Mouse (Mus musculus) forebrain, embryonic 11.5 days (tissue): ENCODE results near the gene Naa35. TPM values are rescaled to one million over a fixed set of nuclear protein-coding genes. Genes with fewer than 3 reads are reported as not detected.

ENCODE experiments used
- ATAC-seq: fragments of 200-750 bp; cut with Nextera tagmentation; replicated peaks from 2 replicates; pipeline ENCODE4 v1.8.0; 2017; ENCODE audit warnings: moderate TSS enrichment; ENCODE audit not compliant: low FRiP score
- DNase-seq: peaks from one replicate; pipeline ENCODE4 v3.0.0-alpha.2; 2017; ENCODE audit warnings: low spot score
- H3K27ac ChIP-seq: fragments of 300-500 bp; sonication (generic); 2 replicates; pipeline ENCODE4 v1.5.1; 2014; ENCODE audit warnings: low read depth, low read length
- H3K27me3 ChIP-seq: fragments of 300-500 bp; sonication (generic); 2 replicates; pipeline ENCODE4 v1.6.1; 2014; ENCODE audit warnings: mild to moderate bottlenecking, low read length, mixed read lengths; ENCODE audit not compliant: control insufficient read depth, insufficient read depth
- H3K36me3 ChIP-seq: fragments of 300-500 bp; sonication (generic); 2 replicates; pipeline ENCODE4 v1.6.1; 2014; ENCODE audit warnings: mild to moderate bottlenecking, low read length, moderate library complexity, mixed read lengths; ENCODE audit not compliant: control insufficient read depth, insufficient read depth
- H3K4me1 ChIP-seq: fragments of 300-500 bp; sonication (generic); replicated peaks from 2 replicates; pipeline ENCODE4 v1.6.1; 2014; ENCODE audit warnings: low read length, mixed read lengths; ENCODE audit not compliant: control insufficient read depth, insufficient read depth
- H3K4me2 ChIP-seq: fragments of 300-500 bp; sonication (generic); 2 replicates; pipeline ENCODE4 v1.6.1; 2014; ENCODE audit warnings: low read depth, mild to moderate bottlenecking, low read length, moderate library complexity, mixed read lengths; ENCODE audit not compliant: severe bottlenecking
- H3K4me3 ChIP-seq: fragments of 300-500 bp; sonication (generic); 2 replicates; pipeline ENCODE4 v1.5.1; 2014; ENCODE audit warnings: low read depth, low read length
- H3K9ac ChIP-seq: fragments of 300-500 bp; sonication (generic); 2 replicates; pipeline ENCODE4 v1.6.1; 2014; ENCODE audit warnings: low read length
- H3K9me3 ChIP-seq: fragments of 300-500 bp; sonication (generic); 2 replicates; pipeline ENCODE4 v1.6.1; 2016; ENCODE audit warnings: low read length, mixed read lengths; ENCODE audit not compliant: control insufficient read depth
- WGBS: fragments of 180-500 bp; shearing (Covaris S2); extraction: QIAGEN DNeasy Blood & Tissue Kit; methylation state at CpG from one replicate; pipeline ENCODE4 v1.1.7; 2014; 5-methylcytosine and 5-hydroxymethylcytosine counted together
- polyA plus RNA-seq: library from polyadenylated mRNA; unstranded; fragments of >200 nt; fragmentation: Nextera tagmentation; extraction: Ambion mirVana; gene quantifications from 2 replicates; pipeline ENCODE4 v1.2.1, GENCODE M21; 2014

The Naa35 gene
- polyA plus RNA-seq, 1 experiment from 2014 or later: 102 TPM

DNA sequence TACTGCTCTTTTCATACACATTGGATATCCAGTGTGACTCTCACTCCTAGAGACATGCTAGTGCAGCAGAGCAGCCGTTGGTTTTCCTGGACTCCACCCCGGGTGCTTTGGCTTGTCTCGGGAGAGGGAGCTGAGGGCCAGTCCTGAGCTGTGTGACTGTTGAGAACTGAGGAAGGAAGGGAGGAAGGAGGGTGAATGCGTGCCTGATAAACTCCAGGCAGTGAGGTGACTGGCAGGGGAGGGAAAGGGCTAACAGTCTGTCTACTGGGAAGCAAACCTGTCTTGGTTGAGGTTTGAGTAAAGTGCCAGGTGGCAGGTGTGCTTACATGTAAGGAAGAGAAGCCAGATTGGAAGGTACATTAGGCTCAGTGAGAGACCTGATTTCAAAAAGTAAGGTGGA is 28.8 kb downstream of the Naa35 start:
- H3K9me3 ChIP-seq: no peaks in the 10 kb centered on the region
- ATAC-seq: no peak
- H3K27ac ChIP-seq: no peak overlapping the region
- 87% methylated on average over 4 of the region's 4 CpGs for WGBS
- no peaks in the 10 kb centered on the region for H3K27me3 ChIP-seq
- DNase-seq: no peak
- no peak overlapping the region for H3K4me3 ChIP-seq
- no peak overlapping the region for H3K4me2 ChIP-seq
- no peaks in the 10 kb centered on the region for H3K4me1 ChIP-seq
- no peak overlapping the region for H3K9ac ChIP-seq
- peaks cover 4% of the 10 kb centered on the region; the same call in 1 of the 2 replicates for H3K36me3 ChIP-seq

GRCm38 (mm10) chr13:59615152-59615551 is 30.1 kb downstream of the Naa35 start:
- 91% methylated on average over 4 of the region's 4 CpGs for WGBS
- peaks cover 2% of the 10 kb centered on the region; the same call in 1 of the 2 replicates for H3K36me3 ChIP-seq

DNA sequence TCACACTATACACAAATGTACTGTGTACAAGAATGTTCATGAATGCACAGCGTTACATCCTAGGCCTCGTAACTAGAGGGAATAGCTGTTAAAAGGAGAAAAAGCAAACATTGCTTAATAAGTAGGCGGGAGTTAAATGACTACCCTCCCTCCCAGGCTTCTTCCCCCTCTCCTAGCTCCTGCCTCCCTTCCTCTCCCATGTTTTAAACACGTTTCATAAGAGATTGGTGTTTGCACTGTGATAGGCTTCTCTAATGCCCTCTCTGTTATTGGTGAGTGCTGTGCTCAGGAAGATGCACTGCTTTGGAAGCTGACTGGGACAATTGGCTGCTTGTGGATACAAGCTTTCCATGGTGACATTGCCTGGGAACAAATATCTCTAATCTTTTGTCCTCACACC is 30.5 kb downstream of the Naa35 start:
- H3K9me3 ChIP-seq: no peaks in the 10 kb centered on the region
- no peak overlapping the region for H3K27ac ChIP-seq
- H3K36me3 ChIP-seq: peaks cover 4% of the 10 kb centered on the region; the same call in 1 of the 2 replicates
- H3K4me3 ChIP-seq: no peak overlapping the region
- ATAC-seq (no peak), DNase-seq (no peak)
- no peaks in the 10 kb centered on the region for H3K27me3 ChIP-seq
- H3K9ac ChIP-seq: no peak overlapping the region
- no peak overlapping the region for H3K4me2 ChIP-seq
- 96% methylated on average over 4 of the region's 4 CpGs for WGBS
- H3K4me1 ChIP-seq: no peaks in the 10 kb centered on the region

More at GRCm38 (mm10) chr13:59615152-59615551, 30.1 kb downstream of the Naa35 start:
- Histone ChIP-seq H3K9ac (no peak overlapping the region), H3K4me2 (no peak overlapping the region), H3K4me3 (no peak overlapping the region), H3K27ac (no peak overlapping the region), H3K4me1 (no peaks in the 10 kb centered on the region), H3K9me3 (no peaks in the 10 kb centered on the region), H3K27me3 (no peaks in the 10 kb centered on the region)
- ATAC-seq (no peak), DNase-seq (no peak)

DNA sequence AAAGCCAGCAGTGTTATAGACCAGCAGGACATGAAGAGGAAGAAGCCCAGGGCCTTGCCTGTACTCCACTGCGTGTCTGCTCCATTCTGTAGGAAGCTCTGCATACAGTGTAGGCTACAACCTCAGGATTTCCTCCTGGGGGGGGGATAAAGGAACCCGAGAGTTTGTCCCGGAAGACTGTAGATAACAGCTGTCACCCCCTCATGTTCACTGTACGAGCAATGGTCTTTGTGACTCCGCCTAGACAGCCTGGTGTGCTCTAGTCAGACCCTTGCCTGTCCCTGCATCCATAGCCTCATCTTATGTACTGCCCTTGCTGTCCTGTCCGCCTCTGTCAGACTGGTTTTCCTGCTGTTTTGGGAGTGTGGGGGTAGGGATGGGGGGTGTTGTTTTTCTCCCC is 33.4 kb downstream of the Naa35 start:
- Histone ChIP-seq H3K4me1 (no peaks in the 10 kb centered on the region), H3K36me3 (peaks cover 7% of the 10 kb centered on the region; the same call in 1 of the 2 replicates), H3K9ac (no peak overlapping the region), H3K4me3 (no peak overlapping the region), H3K4me2 (no peak overlapping the region), H3K27me3 (no peaks in the 10 kb centered on the region), H3K27ac (no peak overlapping the region), H3K9me3 (no peaks in the 10 kb centered on the region)
- WGBS: 97% methylated on average over 6 of the region's 6 CpGs
- ATAC-seq (no peak), DNase-seq (no peak)

DNA sequence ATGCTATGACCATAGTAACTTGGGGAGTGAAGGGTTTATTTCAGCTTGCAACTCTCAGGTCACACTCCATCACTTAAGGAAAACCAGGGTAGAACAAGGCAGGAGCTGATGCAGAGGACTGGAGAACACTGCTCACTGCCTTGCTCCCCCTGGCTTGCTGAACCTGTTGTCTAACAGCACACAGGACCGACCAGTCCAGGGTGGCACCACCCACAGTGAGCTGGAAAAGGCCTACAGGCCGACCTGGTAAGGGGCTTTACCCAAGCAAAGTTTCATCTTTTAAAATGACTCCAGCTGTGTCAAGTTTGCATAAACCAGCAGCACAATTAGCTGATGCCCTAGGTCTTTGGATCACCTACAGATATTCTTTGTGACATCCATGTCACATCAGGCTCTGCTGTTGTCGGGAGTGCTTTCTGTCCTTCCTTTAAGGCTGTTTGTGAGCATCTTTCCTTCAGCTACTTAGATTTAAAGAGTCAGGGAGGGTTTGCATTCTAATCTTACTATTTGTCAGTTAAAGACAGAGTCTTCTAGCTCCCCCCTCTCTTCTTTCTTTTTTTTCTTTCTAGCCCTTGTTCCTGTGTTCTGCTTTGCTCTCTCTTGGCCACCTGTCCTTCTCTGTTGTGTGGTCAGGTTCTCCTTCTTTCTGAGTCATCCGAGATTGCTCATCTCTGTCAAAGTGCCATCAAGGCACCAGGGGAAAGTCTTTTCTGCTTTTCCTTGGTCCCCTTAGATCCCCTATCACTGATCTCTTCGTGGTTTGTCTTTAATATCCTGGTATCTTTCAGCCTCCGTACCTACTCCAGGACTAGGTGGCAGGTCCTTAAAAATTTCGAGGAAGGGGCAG is 36.8 kb downstream of the Naa35 start:
- Histone ChIP-seq H3K4me2 (no peak overlapping the region), H3K9me3 (no peaks in the 10 kb centered on the region), H3K36me3 (peaks cover 7% of the 10 kb centered on the region), H3K9ac (no peak overlapping the region), H3K4me1 (no peaks in the 10 kb centered on the region), H3K27me3 (no peaks in the 10 kb centered on the region), H3K27ac (no peak overlapping the region), H3K4me3 (no peak overlapping the region)
- 88% methylated on average over 7 of the region's 7 CpGs for WGBS
- no peak for ATAC-seq
- no peak for DNase-seq

GRCm38 (mm10) chr13:59624389-59624788 is 39.3 kb downstream of the Naa35 start:
- H3K36me3 ChIP-seq: peaks cover 7% of the 10 kb centered on the region
- H3K4me3 ChIP-seq: no peak overlapping the region

DNA sequence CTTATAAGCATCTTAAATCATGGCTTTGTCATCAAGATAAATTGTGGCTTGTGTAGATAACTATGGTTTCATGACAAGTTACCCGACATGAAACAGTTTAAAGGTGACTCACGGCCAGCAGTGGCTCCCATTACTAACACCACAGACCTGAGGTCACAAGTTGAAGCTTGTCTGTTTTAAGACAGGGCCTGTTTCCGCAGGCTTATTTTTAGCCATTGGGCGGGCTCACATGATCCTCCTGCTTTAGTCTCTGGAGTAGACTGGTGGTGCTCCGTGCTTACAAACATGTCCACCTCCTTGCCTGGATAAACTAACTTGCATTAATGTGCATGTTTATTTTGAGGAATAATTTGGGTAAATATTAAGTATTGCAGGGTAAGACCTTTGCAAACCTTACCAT is 39.8 kb downstream of the Naa35 start:
- ATAC-seq: no peak
- H3K36me3 ChIP-seq: peaks cover 10% of the 10 kb centered on the region
- WGBS: 87% methylated on average over 5 of the region's 5 CpGs

More at GRCm38 (mm10) chr13:59624389-59624788, 39.3 kb downstream of the Naa35 start:
- no peaks in the 10 kb centered on the region for H3K4me1 ChIP-seq
- H3K27ac ChIP-seq: no peak overlapping the region
- 90% methylated on average over 3 of the region's 3 CpGs for WGBS
- ATAC-seq: no peak
- H3K9ac ChIP-seq: no peak overlapping the region
- H3K27me3 ChIP-seq: no peaks in the 10 kb centered on the region
- DNase-seq: no peak
- H3K9me3 ChIP-seq: no peaks in the 10 kb centered on the region
- no peak overlapping the region for H3K4me2 ChIP-seq

GRCm38 (mm10) chr13:59626739-59627138 is 41.7 kb downstream of the Naa35 start:
- no peak for ATAC-seq
- peaks cover 8% of the 10 kb centered on the region for H3K36me3 ChIP-seq
- WGBS: 92% methylated on average over 7 of the region's 7 CpGs

More for the DNA sequence above, 39.8 kb downstream of the Naa35 start:
- no peaks in the 10 kb centered on the region for H3K27me3 ChIP-seq
- H3K4me3 ChIP-seq: no peak overlapping the region
- no peak overlapping the region for H3K9ac ChIP-seq
- H3K4me2 ChIP-seq: no peak overlapping the region
- DNase-seq: no peak
- no peak overlapping the region for H3K27ac ChIP-seq
- no peaks in the 10 kb centered on the region for H3K9me3 ChIP-seq
- H3K4me1 ChIP-seq: no peaks in the 10 kb centered on the region

GRCm38 (mm10) chr13:59634637-59635036 is 49.6 kb downstream of the Naa35 start:
- Histone ChIP-seq H3K4me1 (no peaks in the 10 kb centered on the region), H3K4me2 (no peak overlapping the region), H3K27me3 (no peaks in the 10 kb centered on the region), H3K27ac (no peak overlapping the region), H3K4me3 (no peak overlapping the region), H3K36me3 (peaks cover 13% of the 10 kb centered on the region; the same call in 1 of the 2 replicates), H3K9me3 (no peaks in the 10 kb centered on the region), H3K9ac (no peak overlapping the region)
- DNase-seq (no peak), ATAC-seq (no peak)
- 79% methylated on average over 5 of the region's 5 CpGs for WGBS

More at GRCm38 (mm10) chr13:59626739-59627138, 41.7 kb downstream of the Naa35 start:
- Histone ChIP-seq H3K27ac (no peak overlapping the region), H3K4me1 (no peaks in the 10 kb centered on the region), H3K4me3 (no peak overlapping the region), H3K9ac (no peak overlapping the region), H3K27me3 (no peaks in the 10 kb centered on the region), H3K9me3 (no peaks in the 10 kb centered on the region), H3K4me2 (no peak overlapping the region)
- DNase-seq: no peak
